Mouse (Mus musculus) mouse embryonic stem cell (cell line): ENCODE results near the gene Pacs1.
"Not testable (repeated sequence)": the region's sequence is repeated elsewhere in the genome, so short reads cannot be mapped to it uniquely, and the experiment has no call there.

ENCODE experiments used
- in situ Hi-C, 2 experiments: fragments of 300-500 bp; cut with MboI; formaldehyde crosslinking; loops; 1 replicate in 1 of 2; 3 replicates in 1 of 2; pipeline ENCODE4 v1.14.3; 2019 to 2020; ENCODE audit warnings: low sequenced_read_pairs in 2 of 2, low pct_unique_long_range_greater_than_20kb in 1 of 2, mixed read lengths in 1 of 2; ENCODE audit not compliant: unreplicated experiment in 1 of 2

Gene Pacs1

DNA sequence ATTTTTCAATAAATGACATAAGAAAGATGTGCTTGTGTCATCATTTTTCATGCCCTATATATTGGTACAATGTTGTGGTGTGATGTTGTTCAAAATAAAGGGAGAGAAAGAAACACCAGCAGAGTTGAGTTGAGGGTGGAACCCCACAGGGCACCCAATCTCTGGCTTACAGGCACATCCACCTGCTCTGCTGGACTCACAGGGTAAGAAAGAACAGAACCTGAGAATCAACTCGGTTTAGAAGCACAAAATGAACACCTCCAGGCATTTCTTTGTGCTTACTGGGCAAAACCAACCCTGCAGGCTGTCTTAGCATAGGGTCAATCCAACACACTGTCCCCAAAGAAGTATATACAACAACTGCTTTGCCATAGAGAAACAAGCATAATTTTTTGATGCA is 1.5 kb downstream of the Pacs1 start:
- in situ Hi-C loops: no loop called here

DNA sequence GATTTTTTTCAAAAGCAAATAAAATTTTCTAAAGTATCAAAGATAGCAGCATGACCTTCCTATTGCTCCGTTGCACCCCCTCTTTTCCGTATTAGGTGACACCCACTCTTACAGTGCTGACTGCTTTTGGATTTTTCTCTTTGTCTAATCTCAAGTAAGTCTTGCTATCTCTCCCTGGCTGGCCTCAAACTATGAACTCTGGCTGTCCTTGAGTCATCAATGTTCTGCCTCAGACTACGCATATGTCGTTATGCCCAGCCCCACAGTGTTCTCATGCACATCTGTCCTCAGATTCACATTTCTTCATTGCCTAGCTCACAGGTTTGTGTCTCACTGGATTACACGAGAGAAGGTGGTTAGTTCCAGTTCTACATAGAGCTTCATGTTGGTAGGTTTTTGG is 3.5 kb downstream of the Pacs1 start:
- in situ Hi-C loops: no loop called here

- in situ Hi-C loops: no loop called here
Observed at GRCm38 (mm10) chr19:5268875-5269274, 4.0 kb downstream of the Pacs1 start.

DNA sequence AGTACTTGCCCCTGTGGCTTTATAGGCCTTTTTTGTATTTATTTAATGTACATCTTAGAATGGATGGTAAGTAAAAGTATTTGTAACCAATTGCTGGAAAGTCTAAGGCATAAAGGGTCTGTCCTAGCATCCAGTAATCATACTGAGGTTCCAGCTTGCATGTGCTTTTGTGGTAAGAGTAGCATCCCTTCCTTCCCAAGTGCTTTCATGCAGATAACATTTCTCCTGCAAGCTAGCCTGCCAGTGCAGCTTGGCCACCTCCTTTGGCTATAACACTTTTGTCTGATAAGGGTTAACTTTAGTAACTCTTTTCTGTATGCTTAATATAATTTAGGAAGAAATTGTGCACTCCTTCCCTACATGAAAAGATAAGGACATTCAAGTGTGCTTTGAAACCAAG is 4.9 kb downstream of the Pacs1 start:
- in situ Hi-C loops: no loop called here

- in situ Hi-C loops: no loop called here
Observed at GRCm38 (mm10) chr19:5267015-5267414, 5.9 kb downstream of the Pacs1 start.

GRCm38 (mm10) chr19:5257140-5257539 is 15.8 kb downstream of the Pacs1 start:
- in situ Hi-C loops: no loop called here

DNA sequence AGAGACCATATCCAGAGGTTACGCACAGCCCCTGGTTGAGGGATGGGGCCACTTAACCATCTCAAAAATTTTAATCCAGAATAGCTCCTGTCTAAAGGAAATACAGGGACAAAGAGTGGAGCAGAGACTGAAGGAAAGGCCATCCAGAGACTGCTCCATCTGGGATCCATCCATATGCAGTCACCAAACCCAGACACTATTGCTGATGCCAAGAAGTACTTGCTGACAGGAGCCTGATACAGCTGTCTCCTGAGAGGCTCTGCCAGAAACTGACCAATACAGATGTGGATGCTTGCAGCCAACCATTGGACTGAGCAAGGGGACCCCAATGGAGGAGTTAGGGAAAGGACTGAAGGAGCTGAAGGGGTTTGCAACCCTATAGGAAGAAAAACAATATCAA is 35.9 kb downstream of the Pacs1 start:
- in situ Hi-C loops: not testable (repeated sequence)

DNA sequence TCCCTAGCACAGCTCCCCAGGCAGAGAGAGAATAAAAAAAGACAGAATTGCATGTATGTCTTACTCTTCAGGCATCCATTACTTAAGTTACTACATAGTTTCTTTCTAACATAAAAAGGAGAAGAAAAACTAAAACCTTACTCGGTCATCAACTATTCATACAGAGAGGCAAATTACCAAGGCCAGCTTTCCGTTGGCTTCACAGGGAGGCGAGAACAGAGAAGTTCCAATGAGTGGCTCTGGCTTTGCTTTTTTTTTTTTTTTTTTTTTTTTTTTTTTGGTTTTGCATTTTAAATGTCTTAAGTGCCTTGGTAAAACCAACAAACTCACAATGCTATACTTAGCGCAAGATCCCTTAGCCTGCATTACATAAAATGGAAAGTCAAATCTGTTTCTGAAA is 40.2 kb downstream of the Pacs1 start:
- in situ Hi-C loops: no loop called here

GRCm38 (mm10) chr19:5230110-5230509 is 42.8 kb downstream of the Pacs1 start:
- in situ Hi-C loops: no loop called here

- in situ Hi-C loops: no loop called here
Observed at GRCm38 (mm10) chr19:5224624-5225023, 48.3 kb downstream of the Pacs1 start.

DNA sequence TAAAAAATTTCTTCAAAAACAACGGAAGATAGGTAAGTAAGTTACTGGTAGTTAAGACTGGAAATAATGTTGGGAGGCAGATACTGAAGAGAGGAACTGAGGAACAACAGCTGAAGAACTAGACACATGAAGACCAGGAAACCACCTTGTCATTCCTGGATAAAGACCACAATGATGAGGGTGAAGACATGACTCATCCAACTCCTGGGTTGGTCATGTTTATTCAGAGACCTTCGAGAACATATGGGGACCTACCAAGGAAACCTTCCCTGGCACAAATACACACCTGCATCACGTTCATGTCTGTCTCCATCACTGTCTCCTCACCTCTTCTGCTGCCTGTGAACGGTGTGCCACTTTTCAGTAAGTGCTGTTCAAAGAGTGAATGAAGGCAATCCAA is 48.8 kb downstream of the Pacs1 start:
- in situ Hi-C loops: no loop called here

DNA sequence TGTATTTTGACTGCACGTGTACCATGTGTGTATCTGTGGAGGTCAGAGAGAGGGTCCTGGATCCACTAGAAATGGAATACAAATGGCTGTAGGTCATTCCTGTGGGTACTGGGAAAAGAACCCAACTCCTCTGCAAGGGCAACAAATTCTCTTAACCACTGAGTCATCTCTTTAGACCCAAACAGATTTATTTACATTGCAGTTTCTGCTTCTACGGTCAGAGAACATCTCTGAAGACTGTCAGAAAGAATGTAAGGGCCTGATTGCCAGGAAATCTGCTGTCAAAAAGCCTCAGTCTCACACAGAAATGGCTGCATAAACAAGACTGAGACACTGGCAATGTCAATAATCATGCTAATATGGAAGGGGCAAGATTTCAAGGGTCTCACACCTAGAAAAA is 51.0 kb downstream of the Pacs1 start:
- in situ Hi-C loops: no loop called here

DNA sequence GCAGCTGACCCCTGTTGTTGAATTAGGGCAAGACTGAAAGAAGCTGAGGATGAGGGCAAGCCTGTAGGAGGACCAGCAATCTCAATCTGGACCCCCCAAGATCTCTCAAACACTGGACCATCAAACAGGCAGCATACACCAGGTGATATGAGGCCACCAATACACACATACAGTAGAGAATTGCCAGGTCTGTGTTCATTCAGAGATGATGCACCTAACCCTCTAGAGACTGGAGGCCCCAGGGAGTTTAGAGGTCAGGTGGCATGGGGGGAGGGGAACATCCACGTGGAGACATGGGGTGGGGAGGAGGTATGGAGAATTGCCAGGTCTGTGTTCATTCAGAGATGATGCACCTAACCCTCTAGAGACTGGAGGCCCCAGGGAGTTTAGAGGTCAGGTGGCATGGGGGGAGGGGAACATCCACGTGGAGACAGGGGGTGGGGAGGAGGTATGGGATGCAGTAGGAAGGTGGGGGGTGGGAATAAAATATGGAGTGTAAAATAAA is 51.6 kb downstream of the Pacs1 start:
- in situ Hi-C loops: not testable (repeated sequence)

- in situ Hi-C loops: no loop called here
Observed at GRCm38 (mm10) chr19:5220389-5220788, 52.5 kb downstream of the Pacs1 start.

DNA sequence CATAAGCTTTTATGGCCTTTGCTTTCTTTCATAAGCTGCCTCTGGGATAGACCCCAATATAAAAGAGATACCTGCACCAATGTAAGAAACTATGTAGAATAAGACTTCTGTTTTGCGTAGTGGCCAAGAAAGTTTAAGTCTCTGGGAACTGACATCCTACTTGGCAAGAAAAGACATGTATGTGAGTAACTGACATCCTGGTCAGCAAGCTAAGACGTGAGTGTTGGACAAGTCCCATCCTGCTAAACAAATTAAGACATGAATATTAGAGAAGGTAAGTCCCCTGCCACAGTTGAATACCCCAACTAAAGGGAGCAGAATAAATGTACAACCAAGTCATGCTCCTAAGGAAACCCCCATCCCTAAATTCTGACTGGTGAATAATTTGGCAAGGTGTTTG is 71.2 kb downstream of the Pacs1 start:
- in situ Hi-C loops: no loop called here

- in situ Hi-C loops: not testable (repeated sequence)
Observed at GRCm38 (mm10) chr19:5200617-5201016, 72.3 kb downstream of the Pacs1 start.

DNA sequence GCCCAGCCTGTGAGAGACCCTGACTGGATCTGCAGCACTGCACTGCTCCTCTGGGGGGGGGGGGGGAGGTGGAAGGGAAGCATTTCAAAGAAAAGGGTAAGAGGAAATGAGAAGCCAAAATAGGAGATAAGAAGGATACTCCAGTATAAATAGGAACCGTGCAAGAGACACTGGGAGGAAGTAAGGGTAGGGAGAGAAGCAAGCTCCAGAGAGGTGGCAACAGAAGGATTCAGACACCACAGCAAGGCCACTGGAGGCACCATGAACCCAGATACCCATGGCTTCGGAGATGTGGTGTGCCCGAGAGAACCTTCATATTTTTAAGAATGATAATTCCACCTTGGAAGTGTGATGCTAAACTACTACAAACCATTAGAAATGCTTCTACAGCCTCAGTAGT is 74.4 kb downstream of the Pacs1 start:
- in situ Hi-C loops: no loop called here

- in situ Hi-C loops: no loop called here
Observed at GRCm38 (mm10) chr19:5195417-5196035, 77.4 kb downstream of the Pacs1 start.

DNA sequence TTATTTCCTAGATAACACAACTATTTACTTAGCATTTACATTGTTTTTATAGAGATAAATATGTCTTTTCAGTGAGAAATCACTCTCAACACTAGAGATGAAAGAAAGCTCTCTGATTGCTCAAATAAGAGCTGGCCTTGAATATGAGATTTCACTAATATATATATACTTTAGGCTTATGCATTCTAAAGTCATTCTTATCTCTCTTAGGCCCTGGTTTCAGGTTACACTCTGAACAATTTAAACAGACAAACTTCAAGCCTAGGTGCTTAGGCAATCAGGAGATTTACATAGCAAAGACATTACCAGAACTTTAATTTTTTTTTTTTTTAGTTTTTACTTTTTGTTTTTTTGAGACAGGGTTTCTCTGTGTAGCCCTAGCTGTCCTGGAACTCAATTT is 80.5 kb downstream of the Pacs1 start:
- in situ Hi-C loops: no loop called here

GRCm38 (mm10) chr19:5187439-5187838 is 85.5 kb downstream of the Pacs1 start:
- in situ Hi-C loops: no loop called here

GRCm38 (mm10) chr19:5181926-5182325 is 91.0 kb downstream of the Pacs1 start:
- in situ Hi-C loops: no loop called here
